Mouse (Mus musculus): ENCODE measurements at regions not wholly inside any gene's neighbourhood (a gene's known extent, or its start where the extent isn't known, plus 50 kb on each side); places are given as distances from the start of the nearest gene placed in this dataset.

- H3K36me3 ChIP-seq (ENCODE audit: control insufficient read depth, insufficient read depth) = no peaks in the 10 kb centered on the region
- no peak overlapping the region for H3K27ac ChIP-seq (ENCODE audit: low read length)
- no peak overlapping the region for H3K9ac ChIP-seq (ENCODE audit: low read depth, low read length)
- H3K9me3 ChIP-seq (replicated peaks; ENCODE audit: control insufficient read depth, low read length) = no peaks in the 10 kb centered on the region
- H3K4me3 ChIP-seq (ENCODE audit: low read depth, low read length) = no peak overlapping the region
- no peak overlapping the region for H3K4me2 ChIP-seq (ENCODE audit: low read depth, low read length)
- no peak for ATAC-seq (ENCODE audit: low read depth)
- WGBS (ENCODE audit: insufficient replicate concordance) = 42% methylated on average over 2 of the region's 2 CpGs
- H3K27me3 ChIP-seq (ENCODE audit: control insufficient read depth, insufficient read depth, low read depth, low read length) = no peaks in the 10 kb centered on the region
- no peaks in the 10 kb centered on the region for H3K4me1 ChIP-seq (ENCODE audit: control insufficient read depth, low read depth, low read length)
These were observed 1446.7 kb upstream of the Flrt2 start for GRCm38 (mm10) chr12:94245366-94245765.

DNA sequence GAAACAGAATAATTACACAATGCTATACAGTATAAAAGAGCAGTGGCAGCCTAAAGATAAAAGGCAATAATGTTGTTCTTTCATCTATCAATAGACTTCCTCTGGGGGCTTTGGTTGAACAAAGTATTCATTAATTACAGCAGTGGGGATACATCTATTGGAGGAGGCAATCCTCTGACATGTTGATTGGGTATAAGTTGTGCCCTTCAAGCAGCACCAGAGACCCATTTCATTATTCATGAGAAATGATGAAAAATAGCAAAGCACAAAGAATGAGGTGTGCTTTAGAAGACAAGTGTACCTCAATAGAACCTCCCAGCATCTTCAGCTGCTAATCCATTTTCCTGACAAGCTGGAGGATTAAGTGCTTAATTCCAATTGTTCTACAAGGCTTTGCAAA is 1444.7 kb upstream of the Flrt2 start:
- no peaks in the 10 kb centered on the region for H3K4me1 ChIP-seq (ENCODE audit: control insufficient read depth, low read depth, low read length)

GRCm38 (mm10) chr12:94252957-94253633 is 1438.9 kb upstream of the Flrt2 start:
- H3K4me2 ChIP-seq (ENCODE audit: low read depth, low read length) = no peak overlapping the region
- WGBS (ENCODE audit: insufficient replicate concordance) = 58% methylated on average over 8 of the region's 8 CpGs
- no peaks in the 10 kb centered on the region for H3K27me3 ChIP-seq (ENCODE audit: control insufficient read depth, insufficient read depth, low read depth, low read length)
- no peak overlapping the region for H3K9ac ChIP-seq (ENCODE audit: low read depth, low read length)
- ATAC-seq (ENCODE audit: low read depth) = no peak
- no peaks in the 10 kb centered on the region for H3K4me1 ChIP-seq (ENCODE audit: control insufficient read depth, low read depth, low read length)
- H3K27ac ChIP-seq (ENCODE audit: low read length) = no peak overlapping the region
- H3K9me3 ChIP-seq (replicated peaks; ENCODE audit: control insufficient read depth, low read length) = no peaks in the 10 kb centered on the region
- no peaks in the 10 kb centered on the region for H3K36me3 ChIP-seq (ENCODE audit: control insufficient read depth, insufficient read depth)
- no peak overlapping the region for H3K4me3 ChIP-seq (ENCODE audit: low read depth, low read length)

More for the DNA sequence above, 1444.7 kb upstream of the Flrt2 start:
- no peak overlapping the region for H3K9ac ChIP-seq (ENCODE audit: low read depth, low read length)
- H3K4me3 ChIP-seq (ENCODE audit: low read depth, low read length) = no peak overlapping the region
- no peaks in the 10 kb centered on the region for H3K36me3 ChIP-seq (ENCODE audit: control insufficient read depth, insufficient read depth)
- H3K9me3 ChIP-seq (replicated peaks; ENCODE audit: control insufficient read depth, low read length) = no peaks in the 10 kb centered on the region
- no peak overlapping the region for H3K27ac ChIP-seq (ENCODE audit: low read length)
- H3K4me2 ChIP-seq (ENCODE audit: low read depth, low read length) = no peak overlapping the region
- no peaks in the 10 kb centered on the region for H3K27me3 ChIP-seq (ENCODE audit: control insufficient read depth, insufficient read depth, low read depth, low read length)
- no peak for ATAC-seq (ENCODE audit: low read depth)

GRCm38 (mm10) chr12:94280946-94281345 is 1411.1 kb upstream of the Flrt2 start:
- H3K4me1 ChIP-seq (ENCODE audit: control insufficient read depth, low read depth, low read length) = no peaks in the 10 kb centered on the region
- H3K27me3 ChIP-seq (ENCODE audit: control insufficient read depth, insufficient read depth, low read depth, low read length) = no peaks in the 10 kb centered on the region
- H3K9me3 ChIP-seq (replicated peaks; ENCODE audit: control insufficient read depth, low read length) = no peaks in the 10 kb centered on the region
- WGBS (ENCODE audit: insufficient replicate concordance) = 50% methylated on average over 2 of the region's 2 CpGs
- no peaks in the 10 kb centered on the region for H3K36me3 ChIP-seq (ENCODE audit: control insufficient read depth, insufficient read depth)
- no peak overlapping the region for H3K4me2 ChIP-seq (ENCODE audit: low read depth, low read length)
- H3K9ac ChIP-seq (ENCODE audit: low read depth, low read length) = no peak overlapping the region
- no peak overlapping the region for H3K4me3 ChIP-seq (ENCODE audit: low read depth, low read length)
- ATAC-seq (ENCODE audit: low read depth) = no peak
- H3K27ac ChIP-seq (ENCODE audit: low read length) = no peak overlapping the region

DNA sequence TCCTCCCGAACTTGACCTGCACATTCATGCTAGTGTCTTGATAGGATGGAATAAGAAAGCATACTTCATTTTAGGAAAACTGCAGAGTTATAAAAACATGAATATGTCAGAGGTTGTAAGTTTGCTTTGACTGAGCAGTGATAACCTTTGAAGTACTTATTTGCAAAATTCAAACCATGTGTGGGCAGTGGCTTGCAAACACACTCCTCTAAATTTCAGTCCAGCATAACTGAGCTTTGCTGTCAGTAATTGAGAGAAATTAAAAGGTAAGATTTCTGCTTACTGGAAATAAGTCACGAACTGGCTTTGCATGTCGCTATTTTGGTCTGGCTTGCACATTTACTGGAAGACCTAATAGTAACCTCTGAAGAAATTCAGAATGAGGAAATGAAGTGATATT is 1409.1 kb upstream of the Flrt2 start:
- no peak for ATAC-seq (ENCODE audit: low read depth)
- 59% methylated on average over 3 of the region's 3 CpGs for WGBS (ENCODE audit: insufficient replicate concordance)

DNA sequence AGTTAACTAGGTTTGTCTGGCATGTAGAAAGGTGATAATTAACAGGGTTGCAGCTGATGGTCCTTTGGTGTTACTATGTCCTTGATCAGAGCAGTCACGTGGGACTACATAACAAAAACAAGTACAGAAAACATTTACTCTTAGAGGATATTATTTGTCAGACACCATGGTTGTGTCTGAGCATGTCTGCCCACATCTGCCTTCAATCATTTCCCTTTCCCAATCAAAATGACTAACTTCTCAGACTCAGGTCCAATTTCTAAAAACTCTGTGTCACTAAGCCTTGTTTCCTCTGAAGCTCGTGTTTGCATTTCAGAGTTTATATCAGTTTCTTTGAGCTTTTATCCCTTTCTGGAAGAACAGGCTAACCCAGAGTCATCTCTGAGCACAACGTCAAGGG is 1408.5 kb upstream of the Flrt2 start:
- no peaks in the 10 kb centered on the region for H3K9me3 ChIP-seq (replicated peaks; ENCODE audit: control insufficient read depth, low read length)
- no peaks in the 10 kb centered on the region for H3K27me3 ChIP-seq (ENCODE audit: control insufficient read depth, insufficient read depth, low read depth, low read length)
- no peak overlapping the region for H3K27ac ChIP-seq (ENCODE audit: low read length)
- H3K9ac ChIP-seq (ENCODE audit: low read depth, low read length) = no peak overlapping the region
- no peaks in the 10 kb centered on the region for H3K36me3 ChIP-seq (ENCODE audit: control insufficient read depth, insufficient read depth)
- H3K4me1 ChIP-seq (ENCODE audit: control insufficient read depth, low read depth, low read length) = no peaks in the 10 kb centered on the region
- no peak overlapping the region for H3K4me3 ChIP-seq (ENCODE audit: low read depth, low read length)
- H3K4me2 ChIP-seq (ENCODE audit: low read depth, low read length) = no peak overlapping the region
- no peak for ATAC-seq (ENCODE audit: low read depth)
- 51% methylated on average over 3 of the region's 3 CpGs for WGBS (ENCODE audit: insufficient replicate concordance)

More for the DNA sequence above, 1409.1 kb upstream of the Flrt2 start:
- Histone ChIP-seq H3K9me3 (replicated peaks; ENCODE audit: control insufficient read depth, low read length) (no peaks in the 10 kb centered on the region), H3K4me1 (ENCODE audit: control insufficient read depth, low read depth, low read length) (no peaks in the 10 kb centered on the region), H3K9ac (ENCODE audit: low read depth, low read length) (no peak overlapping the region), H3K4me2 (ENCODE audit: low read depth, low read length) (no peak overlapping the region), H3K27ac (ENCODE audit: low read length) (no peak overlapping the region), H3K27me3 (ENCODE audit: control insufficient read depth, insufficient read depth, low read depth, low read length) (no peaks in the 10 kb centered on the region), H3K36me3 (ENCODE audit: control insufficient read depth, insufficient read depth) (no peaks in the 10 kb centered on the region), H3K4me3 (ENCODE audit: low read depth, low read length) (no peak overlapping the region)

DNA sequence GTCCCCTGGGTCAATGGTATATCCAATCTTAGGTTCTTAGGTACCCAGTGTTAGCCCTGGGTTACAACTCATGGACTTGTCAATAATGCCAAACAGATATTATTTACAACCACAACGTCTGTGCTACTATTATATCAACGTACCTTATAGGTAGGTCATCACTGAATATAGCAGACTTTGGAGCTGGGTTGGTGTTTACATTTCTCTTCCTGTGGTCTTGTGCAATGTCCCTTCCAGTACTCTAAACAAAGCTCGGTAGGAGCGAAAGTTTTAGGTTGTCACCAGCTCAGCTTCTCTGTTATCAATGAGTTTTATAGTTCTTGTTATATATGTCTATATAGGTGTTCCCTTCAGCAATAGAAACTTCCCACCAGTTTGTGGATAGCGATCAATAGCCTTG is 1394.2 kb upstream of the Flrt2 start:
- peak; percentile 65; the same call in 1 of the 2 replicates for ATAC-seq (ENCODE audit: low read depth)
- Histone ChIP-seq H3K4me2 (ENCODE audit: low read depth, low read length) (no peak overlapping the region), H3K27me3 (ENCODE audit: control insufficient read depth, insufficient read depth, low read depth, low read length) (no peaks in the 10 kb centered on the region), H3K4me1 (ENCODE audit: control insufficient read depth, low read depth, low read length) (no peaks in the 10 kb centered on the region), H3K36me3 (ENCODE audit: control insufficient read depth, insufficient read depth) (no peaks in the 10 kb centered on the region), H3K27ac (ENCODE audit: low read length) (no peak overlapping the region), H3K9ac (ENCODE audit: low read depth, low read length) (no peak overlapping the region), H3K9me3 (replicated peaks; ENCODE audit: control insufficient read depth, low read length) (no peaks in the 10 kb centered on the region), H3K4me3 (ENCODE audit: low read depth, low read length) (no peak overlapping the region)
- 48% methylated on average over 5 of the region's 5 CpGs for WGBS (ENCODE audit: insufficient replicate concordance)

GRCm38 (mm10) chr12:94332351-94332750 is 1359.7 kb upstream of the Flrt2 start:
- no peak overlapping the region for H3K4me3 ChIP-seq (ENCODE audit: low read depth, low read length)
- H3K9ac ChIP-seq (ENCODE audit: low read depth, low read length) = no peak overlapping the region
- H3K9me3 ChIP-seq (replicated peaks; ENCODE audit: control insufficient read depth, low read length) = no peaks in the 10 kb centered on the region
- H3K27me3 ChIP-seq (ENCODE audit: control insufficient read depth, insufficient read depth, low read depth, low read length) = no peaks in the 10 kb centered on the region
- H3K4me1 ChIP-seq (ENCODE audit: control insufficient read depth, low read depth, low read length) = no peaks in the 10 kb centered on the region
- no peak overlapping the region for H3K4me2 ChIP-seq (ENCODE audit: low read depth, low read length)
- WGBS (ENCODE audit: insufficient replicate concordance) = 35% methylated on average over 5 of the region's 5 CpGs
- no peaks in the 10 kb centered on the region for H3K36me3 ChIP-seq (ENCODE audit: control insufficient read depth, insufficient read depth)
- H3K27ac ChIP-seq (ENCODE audit: low read length) = no peak overlapping the region
- ATAC-seq (ENCODE audit: low read depth) = no peak

DNA sequence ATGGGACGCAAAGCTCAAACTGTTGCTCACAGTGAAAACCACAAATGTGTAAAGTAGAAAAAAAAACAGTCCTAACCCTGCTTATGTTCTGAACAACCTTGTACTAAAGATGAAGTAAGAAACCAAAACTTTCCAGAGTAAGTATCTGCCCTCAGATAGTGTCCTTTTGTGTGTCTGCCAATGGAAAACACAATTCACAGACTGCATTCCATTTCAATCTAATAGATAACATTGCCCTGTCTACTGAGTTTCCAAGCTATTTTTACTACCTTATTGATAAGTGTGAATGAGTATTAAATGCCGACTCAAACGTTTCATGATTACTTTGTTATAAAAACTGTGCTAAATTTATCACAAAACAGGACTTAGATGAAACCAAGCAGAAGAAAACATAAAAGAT is 1357.4 kb upstream of the Flrt2 start:
- 47% methylated on average over 3 of the region's 3 CpGs for WGBS (ENCODE audit: insufficient replicate concordance)
- H3K4me3 ChIP-seq (ENCODE audit: low read depth, low read length) = no peak overlapping the region
- H3K9me3 ChIP-seq (replicated peaks; ENCODE audit: control insufficient read depth, low read length) = no peaks in the 10 kb centered on the region
- no peak overlapping the region for H3K9ac ChIP-seq (ENCODE audit: low read depth, low read length)
- ATAC-seq (ENCODE audit: low read depth) = no peak
- no peaks in the 10 kb centered on the region for H3K27me3 ChIP-seq (ENCODE audit: control insufficient read depth, insufficient read depth, low read depth, low read length)
- no peaks in the 10 kb centered on the region for H3K36me3 ChIP-seq (ENCODE audit: control insufficient read depth, insufficient read depth)
- H3K4me1 ChIP-seq (ENCODE audit: control insufficient read depth, low read depth, low read length) = no peaks in the 10 kb centered on the region
- no peak overlapping the region for H3K27ac ChIP-seq (ENCODE audit: low read length)
- H3K4me2 ChIP-seq (ENCODE audit: low read depth, low read length) = no peak overlapping the region

Measured in liver, embryonic 16.5 days (tissue).